In the genomic region with DNA sequence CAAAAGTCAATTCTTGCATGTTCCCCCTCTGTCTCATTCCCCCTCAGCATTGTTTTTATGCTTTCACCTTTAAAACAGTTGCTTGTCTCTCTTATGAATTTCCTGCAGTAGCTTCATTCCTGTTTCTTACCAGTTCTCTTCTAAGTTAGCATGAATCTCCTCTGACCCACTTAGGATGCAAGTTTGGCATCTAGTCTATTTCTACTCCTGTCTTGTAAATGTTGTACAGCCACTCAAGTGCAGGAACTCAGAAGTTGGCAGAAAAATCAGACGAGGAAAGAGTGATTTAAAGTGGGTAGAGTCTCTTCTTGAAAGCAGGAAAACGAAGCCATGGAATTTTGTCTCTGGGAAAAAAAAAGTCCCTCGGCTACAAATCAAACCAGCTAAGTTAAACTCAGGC, we compare ENCODE assay signal across 17 mouse cellular contexts.
"Had no signal": no experiment of that assay in that cellular context is flagged by ENCODE, and none has a peak within 500 bp of the region (broad histone marks: within the 10 kb centered on the region; RNA-seq: fewer than 3 reads in every experiment).

No protein-coding gene starts in this region.

- H3K27ac ChIP-seq: limb, embryonic 10.5 days; limb, embryonic 13.5 days; liver, embryonic 12.5 days; liver, embryonic 15.5 days; lung, embryonic 15.5 days had no signal

- DNase-seq: kidney, adult 18-20 months; kidney, adult 9 months; kidney, postnatal 14 days; kidney, postnatal 4 days; liver; lung, postnatal 10 days; midbrain, embryonic 14.5 days; right cerebral cortex, postnatal 4 days; spleen, adult 18-20 months; thymus, adult 2 months; thymus, postnatal 14 days; thymus, postnatal 4 days had no signal

- H3K4me3 ChIP-seq: limb, embryonic 10.5 days; limb, embryonic 13.5 days; liver, embryonic 12.5 days; liver, embryonic 15.5 days; lung, embryonic 15.5 days had no signal
